Mouse (Mus musculus) 3134 (cell line): ENCODE data around the gene Cxcr4.

Source experiments
- DNase-seq: peaks from one replicate; pipeline ENCODE4 v3.0.0-alpha.2; 2011; ENCODE audit warnings: low spot score; ENCODE audit not compliant: insufficient read length; ENCODE audit errors: extremely low read depth

Cxcr4 gene

GRCm38 (mm10) chr1:128592211-128592741 lies at the start of gene Cxcr4:
TSS of gene Cxcr4 (minus strand) at chr1:128592293.
- peak; percentile 22 for DNase-seq

- no peak for DNase-seq
These were observed 47.6 kb upstream of the Cxcr4 start for GRCm38 (mm10) chr1:128639707-128640107.

GRCm38 (mm10) chr1:128637230-128637740 lies 45.2 kb upstream of the Cxcr4 start:
- no peak for DNase-seq

GRCm38 (mm10) chr1:128636258-128637229 lies 44.5 kb upstream of the Cxcr4 start:
- no peak for DNase-seq

GRCm38 (mm10) chr1:128633711-128634379 lies 41.8 kb upstream of the Cxcr4 start:
- no peak for DNase-seq

- no peak for DNase-seq
These were observed 40.4 kb upstream of the Cxcr4 start for GRCm38 (mm10) chr1:128632522-128632921.

- DNase-seq, result no peak
These were observed 34.1 kb upstream of the Cxcr4 start for GRCm38 (mm10) chr1:128626144-128626678.

GRCm38 (mm10) chr1:128623594-128623887 lies 31.4 kb upstream of the Cxcr4 start:
- no peak for DNase-seq

GRCm38 (mm10) chr1:128622867-128623593 lies 30.9 kb upstream of the Cxcr4 start:
- no peak for DNase-seq

- no peak for DNase-seq
These were observed 25.7 kb upstream of the Cxcr4 start for GRCm38 (mm10) chr1:128617654-128618310.

GRCm38 (mm10) chr1:128616586-128616985 lies 24.5 kb upstream of the Cxcr4 start:
- no peak for DNase-seq

GRCm38 (mm10) chr1:128615459-128615806 lies 23.3 kb upstream of the Cxcr4 start:
- no peak for DNase-seq

- DNase-seq, result peak; percentile 27
These were observed 22.8 kb upstream of the Cxcr4 start for GRCm38 (mm10) chr1:128614653-128615458.

- no peak for DNase-seq
These were observed 16.0 kb upstream of the Cxcr4 start for GRCm38 (mm10) chr1:128608119-128608518.

- DNase-seq, result no peak
These were observed 15.3 kb upstream of the Cxcr4 start for GRCm38 (mm10) chr1:128607423-128607822.

- no peak for DNase-seq
These were observed 13.7 kb upstream of the Cxcr4 start for GRCm38 (mm10) chr1:128605794-128606193.

- DNase-seq, result no peak
These were observed 10.7 kb upstream of the Cxcr4 start for GRCm38 (mm10) chr1:128602688-128603385.

GRCm38 (mm10) chr1:128602018-128602687 lies 10.1 kb upstream of the Cxcr4 start:
- DNase-seq, result no peak
